Mouse (Mus musculus): ENCODE results near the gene Fam171a2. TPM values are rescaled to one million over a fixed set of nuclear protein-coding genes. Genes with fewer than 3 reads are reported as not detected.

Gene Fam171a2
- polyA plus RNA-seq, 1 experiment from 2014 or later, result 26.0 TPM

GRCm38 (mm10) chr11:102434406-102434805 lies 13.1 kb downstream of the Fam171a2 start:
- H3K4me1 ChIP-seq (ENCODE audit: control insufficient read depth, insufficient read depth, low read length), result peaks cover 20% of the 10 kb centered on the region
- ATAC-seq (peak; percentile 56; the same call in 1 of the 2 replicates), DNase-seq (ENCODE audit: low spot score) (peak; percentile 95)
- H3K27ac ChIP-seq (ENCODE audit: low read depth, low read length), result no peak overlapping the region
- no peak overlapping the region for H3K4me3 ChIP-seq (ENCODE audit: low read depth, low read length)
- no peaks in the 10 kb centered on the region for H3K27me3 ChIP-seq (replicated peaks; ENCODE audit: control insufficient read depth, insufficient read depth, low read length)
- 5% methylated on average over 7 of the region's 7 CpGs for WGBS
- H3K9ac ChIP-seq (ENCODE audit: low read length), result no peak overlapping the region
- no peaks in the 10 kb centered on the region for H3K9me3 ChIP-seq (replicated peaks; ENCODE audit: control insufficient read depth, low read length)
- peaks cover 59% of the 10 kb centered on the region for H3K36me3 ChIP-seq (ENCODE audit: control insufficient read depth, insufficient read depth, low read length)
- H3K4me2 ChIP-seq (ENCODE audit: low read length), result no peak overlapping the region

DNA sequence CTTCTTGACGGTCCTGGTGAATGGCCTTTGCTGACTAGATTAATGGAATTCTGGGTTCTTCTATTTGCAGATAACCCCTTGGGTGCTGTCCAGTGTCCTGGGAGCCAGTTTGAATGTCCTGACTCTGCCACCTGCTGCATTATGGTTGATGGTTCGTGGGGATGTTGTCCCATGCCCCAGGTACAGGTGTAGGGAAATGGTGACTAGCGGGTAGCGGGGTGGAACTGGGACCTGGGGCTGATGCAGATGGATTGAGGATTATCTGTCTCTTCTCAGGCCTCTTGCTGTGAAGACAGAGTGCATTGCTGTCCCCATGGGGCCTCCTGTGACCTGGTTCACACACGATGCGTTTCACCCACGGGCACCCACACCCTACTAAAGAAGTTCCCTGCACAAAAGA lies 13.6 kb downstream of the Fam171a2 start:
- Histone ChIP-seq H3K9ac (ENCODE audit: low read length) (0 out of 2 replicates have a peak overlapping the region, but pooled peaks have one; percentile 13), H3K27ac (ENCODE audit: low read depth, low read length) (no peak overlapping the region), H3K4me3 (ENCODE audit: low read depth, low read length) (no peak overlapping the region), H3K27me3 (replicated peaks; ENCODE audit: control insufficient read depth, insufficient read depth, low read length) (no peaks in the 10 kb centered on the region), H3K9me3 (replicated peaks; ENCODE audit: control insufficient read depth, low read length) (no peaks in the 10 kb centered on the region), H3K4me1 (ENCODE audit: control insufficient read depth, insufficient read depth, low read length) (peaks cover 16% of the 10 kb centered on the region), H3K36me3 (ENCODE audit: control insufficient read depth, insufficient read depth, low read length) (peaks cover 54% of the 10 kb centered on the region), H3K4me2 (ENCODE audit: low read length) (no peak overlapping the region)
- ATAC-seq (no peak), DNase-seq (ENCODE audit: low spot score) (no peak)
- 93% methylated on average over 7 of the region's 7 CpGs for WGBS

GRCm38 (mm10) chr11:102432896-102433295 lies 14.6 kb downstream of the Fam171a2 start:
- Histone ChIP-seq H3K4me1 (ENCODE audit: control insufficient read depth, insufficient read depth, low read length) (peaks cover 13% of the 10 kb centered on the region), H3K36me3 (ENCODE audit: control insufficient read depth, insufficient read depth, low read length) (peaks cover 44% of the 10 kb centered on the region), H3K4me3 (ENCODE audit: low read depth, low read length) (no peak overlapping the region), H3K27me3 (replicated peaks; ENCODE audit: control insufficient read depth, insufficient read depth, low read length) (no peaks in the 10 kb centered on the region), H3K9ac (ENCODE audit: low read length) (no peak overlapping the region), H3K4me2 (ENCODE audit: low read length) (no peak overlapping the region), H3K27ac (ENCODE audit: low read depth, low read length) (no peak overlapping the region), H3K9me3 (replicated peaks; ENCODE audit: control insufficient read depth, low read length) (no peaks in the 10 kb centered on the region)
- WGBS, result 92% methylated on average over 6 of the region's 6 CpGs
- no peak for DNase-seq (ENCODE audit: low spot score)
- no peak for ATAC-seq

GRCm38 (mm10) chr11:102432115-102432843 lies 15.2 kb downstream of the Fam171a2 start:
- Histone ChIP-seq H3K4me2 (ENCODE audit: low read length) (no peak overlapping the region), H3K4me3 (ENCODE audit: low read depth, low read length) (no peak overlapping the region), H3K4me1 (ENCODE audit: control insufficient read depth, insufficient read depth, low read length) (peaks cover 7% of the 10 kb centered on the region), H3K9me3 (replicated peaks; ENCODE audit: control insufficient read depth, low read length) (no peaks in the 10 kb centered on the region), H3K27ac (ENCODE audit: low read depth, low read length) (no peak overlapping the region), H3K9ac (ENCODE audit: low read length) (no peak overlapping the region), H3K27me3 (replicated peaks; ENCODE audit: control insufficient read depth, insufficient read depth, low read length) (no peaks in the 10 kb centered on the region), H3K36me3 (ENCODE audit: control insufficient read depth, insufficient read depth, low read length) (peaks cover 38% of the 10 kb centered on the region)
- WGBS, result 63% methylated on average over 15 of the region's 16 CpGs
- no peak for ATAC-seq
- no peak for DNase-seq (ENCODE audit: low spot score)

DNA sequence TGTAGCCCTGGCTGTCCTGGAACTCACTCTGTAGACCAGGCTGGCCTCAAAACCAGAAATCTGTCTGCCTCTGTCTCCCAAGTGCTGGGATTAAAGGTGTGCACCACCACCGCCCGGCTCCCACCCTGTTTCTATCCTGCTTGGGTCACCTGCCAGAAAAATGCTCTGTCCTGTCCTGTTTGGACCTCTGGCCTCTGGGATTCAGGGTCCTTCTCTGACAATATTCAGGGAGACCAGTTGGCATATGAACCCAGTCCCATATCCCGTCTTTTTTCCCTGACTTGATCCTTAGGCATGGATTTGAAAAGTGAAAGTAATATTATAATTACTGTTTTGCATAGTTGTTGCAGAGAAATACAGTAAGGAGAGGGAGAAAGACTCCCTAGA lies 15.8 kb downstream of the Fam171a2 start:
- Histone ChIP-seq H3K9me3 (replicated peaks; ENCODE audit: control insufficient read depth, low read length) (no peaks in the 10 kb centered on the region), H3K9ac (ENCODE audit: low read length) (no peak overlapping the region), H3K27ac (ENCODE audit: low read depth, low read length) (no peak overlapping the region), H3K4me2 (ENCODE audit: low read length) (no peak overlapping the region), H3K27me3 (replicated peaks; ENCODE audit: control insufficient read depth, insufficient read depth, low read length) (no peaks in the 10 kb centered on the region), H3K36me3 (ENCODE audit: control insufficient read depth, insufficient read depth, low read length) (peaks cover 32% of the 10 kb centered on the region), H3K4me1 (ENCODE audit: control insufficient read depth, insufficient read depth, low read length) (0 out of 2 replicates have a peak, but pooled peaks cover 3% of the 10 kb centered on the region), H3K4me3 (ENCODE audit: low read depth, low read length) (no peak overlapping the region)
- ATAC-seq, result no peak
- 80% methylated on average over 3 of the region's 3 CpGs for WGBS
- no peak for DNase-seq (ENCODE audit: low spot score)

DNA sequence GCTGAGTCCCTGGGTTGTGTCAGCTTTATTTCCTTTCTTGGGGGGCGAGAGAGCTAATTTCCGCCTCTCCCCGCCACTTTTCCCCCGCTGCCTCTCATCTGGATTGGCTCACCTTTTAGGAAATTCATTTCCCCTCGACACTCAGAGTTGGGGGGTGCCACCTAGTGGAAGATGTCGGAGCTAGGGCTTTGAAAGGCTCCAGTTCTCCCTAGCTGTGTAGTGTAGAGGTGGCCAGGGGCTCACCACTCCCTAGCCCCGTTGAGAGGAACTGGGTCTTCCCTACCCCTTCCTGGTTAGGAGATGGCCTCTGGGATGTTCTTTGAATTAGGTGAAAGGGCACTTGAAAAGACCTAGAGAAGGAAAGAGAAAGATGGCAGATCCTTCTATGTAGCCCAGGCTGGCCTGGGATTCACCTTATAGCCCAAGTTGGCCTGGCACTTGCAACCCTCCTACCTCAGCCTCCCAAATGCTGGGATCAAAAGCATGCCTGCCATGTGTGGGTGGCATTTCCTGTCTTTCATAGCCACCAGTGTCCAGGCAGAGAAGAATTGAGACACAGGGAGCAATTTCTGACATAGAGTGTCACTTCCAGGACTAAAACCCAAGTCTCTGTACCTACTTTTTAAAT lies 16.4 kb downstream of the Fam171a2 start:
- Histone ChIP-seq H3K36me3 (ENCODE audit: control insufficient read depth, insufficient read depth, low read length) (peaks cover 27% of the 10 kb centered on the region), H3K9ac (ENCODE audit: low read length) (peak overlapping the region; percentile 64), H3K4me2 (ENCODE audit: low read length) (peak overlapping the region; percentile 100), H3K4me3 (ENCODE audit: low read depth, low read length) (peak overlapping the region; percentile 55), H3K27me3 (replicated peaks; ENCODE audit: control insufficient read depth, insufficient read depth, low read length) (no peaks in the 10 kb centered on the region), H3K9me3 (replicated peaks; ENCODE audit: control insufficient read depth, low read length) (no peaks in the 10 kb centered on the region), H3K27ac (ENCODE audit: low read depth, low read length) (peak overlapping the region; percentile 69), H3K4me1 (ENCODE audit: control insufficient read depth, insufficient read depth, low read length) (0 out of 2 replicates have a peak, but pooled peaks cover 3% of the 10 kb centered on the region)
- under 1% methylated on average over 7 of the region's 7 CpGs for WGBS
- peak; percentile 92 for DNase-seq (ENCODE audit: low spot score)
- ATAC-seq, result peak; percentile 51

DNA sequence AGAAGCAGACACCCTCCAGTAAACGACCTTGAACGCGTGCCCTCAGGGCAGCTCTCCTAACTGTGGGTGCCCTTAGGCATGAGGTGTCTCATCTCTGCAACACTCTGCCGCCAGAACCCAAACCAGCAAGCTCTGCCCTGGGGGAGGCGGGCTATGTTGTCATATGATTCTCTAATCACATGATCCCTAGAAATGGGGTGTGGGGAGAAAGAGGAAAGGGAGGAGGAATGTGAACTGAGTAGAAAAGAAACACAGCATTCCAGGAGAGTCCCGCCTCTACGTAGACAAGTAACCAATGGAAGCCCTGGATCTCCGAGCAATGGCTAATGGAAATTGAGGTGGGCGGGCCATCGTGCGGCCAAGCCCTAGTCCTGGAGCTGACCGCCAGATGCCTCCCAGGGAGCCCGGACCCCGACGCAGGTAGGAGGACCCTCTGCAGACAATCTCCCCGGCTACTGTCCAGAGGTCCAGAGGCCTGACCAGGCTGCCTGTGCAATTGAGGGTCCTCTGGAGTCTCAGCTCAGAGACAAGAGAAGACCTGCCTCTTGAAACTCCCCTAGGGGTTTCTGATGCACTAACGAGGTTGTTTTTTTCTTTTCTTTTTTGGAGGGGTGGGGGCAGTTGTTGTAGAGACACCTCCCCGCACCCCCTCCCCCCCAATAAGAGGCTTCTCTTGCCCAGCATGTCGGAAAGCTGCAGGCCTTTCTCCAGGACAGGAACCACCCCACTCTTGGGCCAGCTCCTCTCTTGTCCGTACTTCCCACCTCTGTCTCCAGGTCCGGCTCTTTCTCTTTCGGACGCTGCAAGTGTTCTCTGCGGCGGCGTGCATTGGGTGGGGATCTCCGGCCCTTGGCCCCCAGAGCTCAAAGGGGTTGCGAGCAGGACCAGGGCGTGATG lies 17.1 kb downstream of the Fam171a2 start, which contains the start of gene Grn:
Gene Grn (plus strand): TSS at position 195 of the 897 bp plus-strand sequence.
- Histone ChIP-seq H3K27ac (ENCODE audit: low read depth, low read length) (peak within 1 kb of the TSS; percentile 69), H3K4me3 (ENCODE audit: low read depth, low read length) (peak within 1 kb of the TSS; percentile 55), H3K36me3 (ENCODE audit: control insufficient read depth, insufficient read depth, low read length) (peaks cover 19% of the 10 kb centered on the region), H3K9ac (ENCODE audit: low read length) (peak within 1 kb of the TSS; percentile 64), H3K4me1 (ENCODE audit: control insufficient read depth, insufficient read depth, low read length) (0 out of 2 replicates have a peak, but pooled peaks cover 3% of the 10 kb centered on the region), H3K27me3 (replicated peaks; ENCODE audit: control insufficient read depth, insufficient read depth, low read length) (no peaks in the 10 kb centered on the region), H3K9me3 (replicated peaks; ENCODE audit: control insufficient read depth, low read length) (no peaks in the 10 kb centered on the region), H3K4me2 (ENCODE audit: low read length) (peak within 1 kb of the TSS; percentile 100)
- DNase-seq (ENCODE audit: low spot score) (peak; percentile 97), ATAC-seq (peak; percentile 91)
- WGBS, result under 1% methylated on average over 29 of the region's 29 CpGs

DNA sequence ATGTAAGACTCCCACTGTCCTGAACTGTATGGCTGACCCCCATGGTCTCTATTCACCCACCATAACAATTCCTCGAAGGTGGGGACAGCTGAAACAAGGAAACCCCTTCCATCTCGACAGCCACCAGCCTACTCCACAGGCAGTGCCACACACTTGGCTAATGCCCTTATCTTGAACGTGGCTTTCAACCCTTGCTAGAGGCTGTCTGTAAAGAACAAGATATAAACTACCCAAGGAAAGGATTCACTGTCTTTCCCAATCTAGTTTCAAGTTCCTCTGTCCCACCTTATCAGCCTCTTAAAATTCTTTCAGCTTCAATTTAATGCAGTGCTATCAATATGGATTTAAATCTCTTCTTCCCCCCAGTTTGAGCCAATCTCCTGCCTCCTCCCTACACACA lies 17.9 kb downstream of the Fam171a2 start:
- Histone ChIP-seq H3K9ac (ENCODE audit: low read length) (peak overlapping the region; percentile 64), H3K4me2 (ENCODE audit: low read length) (peak overlapping the region; percentile 100), H3K4me1 (ENCODE audit: control insufficient read depth, insufficient read depth, low read length) (0 out of 2 replicates have a peak, but pooled peaks cover 3% of the 10 kb centered on the region), H3K27me3 (replicated peaks; ENCODE audit: control insufficient read depth, insufficient read depth, low read length) (no peaks in the 10 kb centered on the region), H3K36me3 (ENCODE audit: control insufficient read depth, insufficient read depth, low read length) (peaks cover 11% of the 10 kb centered on the region), H3K27ac (ENCODE audit: low read depth, low read length) (no peak overlapping the region), H3K9me3 (replicated peaks; ENCODE audit: control insufficient read depth, low read length) (no peaks in the 10 kb centered on the region), H3K4me3 (ENCODE audit: low read depth, low read length) (peak overlapping the region; percentile 55)
- WGBS, result 36% methylated on average over 3 of the region's 3 CpGs
- DNase-seq (ENCODE audit: low spot score), result no peak
- no peak for ATAC-seq

Measured in forebrain, embryonic 14.5 days (tissue).